Mouse (Mus musculus) cortical plate, adult 2 months (tissue): ENCODE results near the gene Ghr.

Experiments
- CTCF ChIP-seq: fragments of 200-500 bp; IDR thresholded peaks from 2 replicates; pipeline ENCODE4 v1.5.1; 2011; ENCODE audit warnings: mild to moderate bottlenecking, control low read depth, low read length; ENCODE audit not compliant: insufficient read depth; ENCODE audit errors: extremely low read depth
- POLR2A ChIP-seq: fragments of 200-500 bp; IDR thresholded peaks from 2 replicates; pipeline ENCODE4 v1.6.1; 2011; ENCODE audit warnings: mild to moderate bottlenecking, low read length, control low read depth; ENCODE audit not compliant: insufficient read depth; ENCODE audit errors: extremely low read depth

DNA sequence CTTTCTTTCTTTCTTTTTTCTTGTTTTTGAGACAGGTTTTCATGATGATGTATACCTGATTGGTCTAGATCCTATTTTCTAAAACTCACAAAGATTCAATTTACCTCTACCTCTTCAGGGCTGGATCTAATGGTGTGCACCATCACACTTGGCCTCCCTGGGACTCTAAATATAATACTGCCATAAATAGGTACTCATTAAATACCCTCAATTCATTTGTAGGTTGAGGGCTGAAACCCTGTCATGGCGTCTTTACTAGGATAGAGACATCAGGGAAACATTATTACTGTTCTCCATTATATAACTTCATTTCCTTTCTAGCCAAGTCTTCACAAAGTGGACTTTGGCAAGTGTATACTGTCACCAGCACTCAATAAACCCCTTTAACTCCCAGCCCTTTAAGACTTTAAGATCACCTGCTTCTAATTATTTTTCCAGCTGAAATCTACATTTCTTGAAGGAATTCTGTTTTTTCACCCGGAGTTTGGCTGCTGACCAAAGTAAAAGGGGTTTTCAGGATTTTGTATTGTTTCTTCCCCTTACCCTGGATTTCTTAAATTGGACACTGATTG lies 214.9 kb downstream of the Ghr start:
- TF ChIP-seq POLR2A, result no peak
- TF ChIP-seq CTCF, result no peak
